Mouse (Mus musculus): ENCODE results near the gene Slc9a6. TPM values are rescaled to one million over a fixed set of nuclear protein-coding genes. Genes with fewer than 3 reads are reported as not detected.

Slc9a6 gene
- 15.4 and 18.2 TPM in 2 replicates for polyA plus RNA-seq (2012; ENCODE audit: insufficient read depth, insufficient read length, missing spikeins)

DNA sequence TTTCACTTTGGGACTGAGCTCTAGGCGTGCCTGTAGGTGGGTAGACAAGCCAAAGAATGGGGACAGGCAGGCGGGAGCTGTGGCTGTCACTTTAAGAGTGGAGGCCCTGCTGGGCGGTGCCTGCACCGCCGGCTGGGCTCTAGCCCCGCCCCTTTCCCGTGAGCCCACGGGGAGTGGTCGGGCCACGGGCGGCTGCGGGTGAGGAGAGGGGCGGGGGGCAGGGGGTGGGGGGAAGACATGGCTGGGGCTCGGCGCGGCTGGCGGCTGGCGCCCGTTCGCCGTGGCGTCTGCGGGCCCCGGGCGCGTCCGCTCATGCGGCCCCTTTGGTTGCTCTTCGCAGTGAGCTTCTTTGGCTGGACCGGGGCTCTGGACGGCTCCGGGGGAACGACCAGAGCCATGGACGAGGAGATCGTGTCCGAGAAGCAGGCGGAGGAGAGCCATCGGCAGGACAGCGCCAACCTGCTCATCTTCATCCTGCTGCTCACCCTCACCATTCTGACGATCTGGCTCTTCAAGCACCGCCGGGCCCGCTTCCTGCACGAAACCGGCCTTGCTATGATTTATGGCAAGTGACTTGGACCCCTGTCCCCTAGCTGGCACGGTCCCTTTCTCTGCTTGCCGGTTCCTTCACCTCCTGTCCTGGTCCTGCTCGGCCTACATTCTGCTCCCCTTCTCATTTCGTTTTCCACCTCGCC is at the start of gene Slc9a6:
Slc9a6 (plus strand) TSS at position 135 of the 695 bp plus-strand sequence.
- Histone ChIP-seq H3K27ac (replicated peaks; ENCODE audit: low read depth, low read length) (peak within 1 kb of the TSS; percentile 66), H3K4me1 (ENCODE audit: control insufficient read depth, insufficient read depth, insufficient read length, low read length) (peaks cover 2% of the 10 kb centered on the region; the same call in 1 of the 2 replicates), H3K4me3 (ENCODE audit: insufficient read depth, low read depth, low read length) (peak within 1 kb of the TSS; percentile 93)

DNA sequence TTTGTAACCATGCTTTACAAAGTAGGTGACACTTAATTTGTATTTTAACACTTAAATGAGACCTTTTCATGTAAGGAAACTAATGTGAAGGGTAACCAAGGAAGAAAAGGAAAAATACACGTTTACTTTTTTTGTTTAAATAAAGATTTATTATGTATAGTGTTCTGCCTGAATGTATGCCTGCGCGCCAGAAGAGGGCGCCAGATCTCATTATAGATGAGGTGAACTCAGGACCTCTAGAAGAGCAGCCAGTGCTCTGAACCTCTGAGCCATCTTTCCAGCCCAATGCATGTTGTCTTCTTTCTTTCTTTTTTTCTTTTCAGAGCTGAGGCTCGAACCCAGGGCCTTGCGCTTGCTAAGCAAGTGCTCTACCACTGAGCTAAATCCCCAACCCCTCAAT is 37.1 kb upstream of the Slc9a6 start:
- H3K4me3 ChIP-seq (ENCODE audit: insufficient read depth, low read depth, low read length), result no peak overlapping the region
- no peaks in the 10 kb centered on the region for H3K4me1 ChIP-seq (ENCODE audit: control insufficient read depth, insufficient read depth, insufficient read length, low read length)
- no peak overlapping the region for H3K27ac ChIP-seq (replicated peaks; ENCODE audit: low read depth, low read length)

DNA sequence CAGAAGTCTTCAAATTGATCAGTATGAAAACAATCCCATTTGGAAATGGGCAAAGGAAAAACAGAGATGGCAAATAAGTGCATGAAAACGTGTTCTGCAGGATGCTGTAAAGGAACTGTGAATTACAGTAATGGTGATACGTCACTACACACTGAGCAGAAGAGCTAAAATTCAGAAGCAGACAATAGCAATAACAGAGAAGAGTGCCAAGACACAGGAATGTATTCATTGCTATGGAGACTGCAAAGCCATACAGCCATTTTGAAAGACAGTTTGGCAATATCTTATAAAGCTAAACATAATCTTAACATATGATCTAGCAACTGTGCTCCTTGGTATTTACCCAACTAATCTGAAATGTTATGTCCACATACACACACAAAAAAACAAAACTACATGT is 31.4 kb upstream of the Slc9a6 start:
- Histone ChIP-seq H3K4me3 (ENCODE audit: insufficient read depth, low read depth, low read length) (no peak overlapping the region), H3K27ac (replicated peaks; ENCODE audit: low read depth, low read length) (no peak overlapping the region), H3K4me1 (ENCODE audit: control insufficient read depth, insufficient read depth, insufficient read length, low read length) (no peaks in the 10 kb centered on the region)

DNA sequence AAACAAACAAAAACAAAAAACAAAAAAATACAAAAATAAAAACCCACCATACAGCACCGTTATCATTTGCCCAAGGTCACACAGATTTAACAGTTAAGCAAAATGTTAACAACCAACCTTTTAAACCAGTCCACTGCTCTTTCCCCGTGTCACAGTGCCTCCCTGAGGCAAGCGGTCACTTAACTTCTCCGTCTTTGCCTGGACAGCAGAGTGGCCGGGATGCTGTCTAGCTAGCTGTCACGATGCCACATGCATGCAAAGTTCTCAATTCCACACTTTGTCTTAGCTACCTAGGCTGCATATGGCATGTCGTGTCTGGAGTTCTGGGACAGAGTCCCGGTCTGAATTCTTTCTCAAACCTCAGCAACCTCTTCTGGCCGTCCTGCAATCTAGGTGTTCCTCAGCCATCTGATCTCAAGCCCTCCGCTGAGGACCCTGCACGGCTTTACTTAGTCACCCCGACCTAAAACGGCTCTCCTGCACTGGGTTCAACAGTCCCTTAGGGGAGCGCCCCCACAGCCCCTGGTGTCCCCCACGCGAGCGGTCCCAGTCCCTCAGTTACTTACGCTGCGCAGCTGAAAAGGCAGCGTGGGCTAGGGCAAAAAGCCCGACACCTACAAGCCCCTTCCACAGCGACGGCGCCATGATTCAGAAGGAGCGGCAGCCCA is 12.2 kb upstream of the Slc9a6 start:
- no peaks in the 10 kb centered on the region for H3K4me1 ChIP-seq (ENCODE audit: control insufficient read depth, insufficient read depth, insufficient read length, low read length)
- H3K27ac ChIP-seq (replicated peaks; ENCODE audit: low read depth, low read length), result peak overlapping the region; percentile 71
- peak overlapping the region; percentile 94 for H3K4me3 ChIP-seq (ENCODE audit: insufficient read depth, low read depth, low read length)

DNA sequence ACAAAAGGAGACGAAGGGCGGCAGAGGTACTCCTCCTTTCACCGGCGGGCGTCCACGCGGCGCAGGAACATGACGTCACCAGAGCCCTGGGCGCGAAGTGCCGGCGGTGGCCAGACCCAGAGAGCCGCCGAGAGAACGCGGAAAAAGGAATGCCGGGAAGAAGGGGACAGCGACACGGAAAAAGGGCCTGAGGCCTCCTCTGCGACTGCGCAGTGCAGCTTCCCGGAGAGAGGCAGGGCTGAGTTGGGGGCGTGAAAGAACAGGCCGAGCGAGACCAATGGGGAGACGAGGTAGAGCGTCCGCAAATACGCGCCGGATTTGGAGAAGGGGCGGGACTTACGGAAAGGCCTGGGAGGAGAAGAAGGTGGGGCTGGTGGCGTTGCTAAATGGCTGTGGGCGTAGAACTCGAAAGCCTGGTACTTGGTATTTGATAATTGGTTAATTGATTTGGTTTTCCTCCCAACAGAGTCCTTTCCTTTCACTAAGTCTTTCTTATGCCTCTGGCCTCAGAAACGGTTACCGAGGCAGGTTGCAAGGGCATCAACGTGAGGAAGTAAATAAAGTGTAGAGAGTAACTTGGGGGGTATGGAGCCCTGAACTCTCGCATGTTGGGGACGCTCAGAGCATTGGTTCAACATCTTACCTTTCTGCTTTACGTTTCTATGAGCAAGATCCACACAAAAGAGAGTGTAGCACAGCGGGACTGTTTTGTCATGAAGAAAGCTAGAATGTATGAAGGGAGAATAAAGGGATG is 11.5 kb upstream of the Slc9a6 start, which contains the start of gene Mmgt1:
Mmgt1 (minus strand) TSS at position 183 of the 754 bp plus-strand sequence.
- H3K27ac ChIP-seq (replicated peaks; ENCODE audit: low read depth, low read length), result peak within 1 kb of the TSS; percentile 71

DNA sequence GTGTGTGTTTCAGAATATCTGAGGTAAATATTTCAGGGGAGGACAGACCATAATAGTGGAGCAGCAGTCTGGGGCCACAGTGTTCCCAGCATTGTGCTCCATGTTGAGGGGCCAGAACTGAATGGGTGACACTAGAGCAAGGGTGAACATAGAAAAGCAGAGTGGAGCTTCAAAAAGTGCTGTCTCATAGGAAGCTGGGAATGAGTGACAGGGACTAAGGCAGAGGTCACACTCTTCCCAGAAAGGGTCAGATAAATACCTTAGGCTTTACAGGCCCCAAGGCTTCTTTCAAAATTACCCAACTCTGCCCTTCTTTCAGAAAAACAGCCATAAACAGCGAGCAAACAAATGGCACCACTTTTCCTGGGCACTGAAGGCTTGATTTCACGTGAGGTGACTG is 3.0 kb upstream of the Slc9a6 start:
- no peak overlapping the region for H3K4me3 ChIP-seq (ENCODE audit: insufficient read depth, low read depth, low read length)
- 0 out of 2 replicates have a peak overlapping the region, but pooled peaks have one; percentile 13 for H3K27ac ChIP-seq (replicated peaks; ENCODE audit: low read depth, low read length)
- peaks cover 2% of the 10 kb centered on the region; the same call in 1 of the 2 replicates for H3K4me1 ChIP-seq (ENCODE audit: control insufficient read depth, insufficient read depth, insufficient read length, low read length)

More for the DNA sequence above, 11.5 kb upstream of the Slc9a6 start, which contains the start of gene Mmgt1:
- peak within 1 kb of the TSS; percentile 94 for H3K4me3 ChIP-seq (ENCODE audit: insufficient read depth, low read depth, low read length)
- no peaks in the 10 kb centered on the region for H3K4me1 ChIP-seq (ENCODE audit: control insufficient read depth, insufficient read depth, insufficient read length, low read length)

DNA sequence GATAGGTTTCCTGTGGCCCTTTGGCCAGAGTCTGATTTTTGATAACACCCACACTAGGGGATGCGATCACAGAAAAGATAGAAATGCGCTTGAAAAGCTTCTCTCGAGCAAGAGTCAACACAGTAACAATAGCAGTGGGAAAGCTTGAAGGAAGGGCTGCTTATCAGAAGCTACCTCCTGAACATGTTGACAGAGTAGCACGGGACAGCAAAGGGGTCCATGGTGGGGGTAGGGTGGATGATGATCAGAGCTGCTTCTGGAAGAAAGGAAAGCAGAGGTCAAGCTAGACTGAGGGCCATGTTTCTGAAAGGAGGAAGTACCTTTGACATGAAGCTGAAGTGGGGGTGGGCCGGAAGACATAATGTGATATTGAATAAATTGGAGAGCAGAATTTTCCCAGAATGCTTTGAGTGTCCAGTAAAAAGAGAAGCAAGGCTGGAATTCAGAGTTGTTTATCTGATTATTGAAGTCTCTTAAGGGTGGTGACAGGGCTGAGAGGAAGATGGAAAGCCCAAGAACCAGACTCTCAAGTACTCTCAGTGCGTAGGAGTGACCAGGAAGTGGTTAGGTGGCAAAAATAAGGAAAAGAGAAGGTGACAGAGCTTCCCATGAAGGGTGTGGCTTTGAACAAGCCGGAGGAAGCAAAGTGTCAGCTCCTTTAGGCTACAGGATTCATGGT is 2.4 kb upstream of the Slc9a6 start:
- H3K4me1 ChIP-seq (ENCODE audit: control insufficient read depth, insufficient read depth, insufficient read length, low read length), result peaks cover 2% of the 10 kb centered on the region; the same call in 1 of the 2 replicates
- H3K4me3 ChIP-seq (ENCODE audit: insufficient read depth, low read depth, low read length), result no peak overlapping the region
- H3K27ac ChIP-seq (replicated peaks; ENCODE audit: low read depth, low read length), result no peak overlapping the region

DNA sequence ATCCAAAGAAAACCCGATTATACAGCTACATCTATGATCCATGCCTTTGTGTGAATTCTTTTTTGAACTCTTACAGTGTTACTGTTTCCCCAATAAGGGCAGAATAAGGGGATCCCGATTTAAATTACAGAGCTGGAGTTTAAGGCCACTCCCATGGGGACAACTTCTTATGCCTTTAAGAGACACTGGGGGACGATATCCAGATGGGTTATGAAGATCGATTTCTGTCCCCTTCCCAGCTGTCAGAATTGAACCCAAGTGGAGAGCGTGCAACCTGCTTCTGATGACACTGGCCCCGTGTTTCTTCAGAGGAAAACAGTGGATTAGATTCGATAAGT is 303 bp upstream of the Slc9a6 start:
- Histone ChIP-seq H3K4me1 (ENCODE audit: control insufficient read depth, insufficient read depth, insufficient read length, low read length) (peaks cover 2% of the 10 kb centered on the region; the same call in 1 of the 2 replicates), H3K4me3 (ENCODE audit: insufficient read depth, low read depth, low read length) (peak overlapping the region; percentile 70), H3K27ac (replicated peaks; ENCODE audit: low read depth, low read length) (peak overlapping the region; percentile 66)

DNA sequence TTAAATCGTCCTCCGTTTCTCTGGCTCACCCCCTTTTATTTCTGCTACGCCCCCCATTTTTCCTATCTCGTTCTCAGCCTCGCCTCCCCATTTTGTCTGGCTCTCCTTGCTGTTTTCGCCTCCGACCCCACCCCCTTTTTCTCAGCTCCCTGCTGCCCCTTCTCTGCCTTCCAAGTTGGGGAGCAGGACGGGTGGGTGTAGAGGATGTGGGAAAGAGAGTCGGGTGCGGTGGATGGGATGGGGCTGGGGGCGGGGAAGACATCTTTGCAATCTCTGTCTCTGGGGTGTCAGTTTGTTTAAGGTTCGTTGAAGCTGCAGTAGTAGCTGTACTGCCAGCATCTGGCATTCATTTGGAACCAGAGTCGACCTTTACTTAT is 749 bp downstream of the Slc9a6 start:
- Histone ChIP-seq H3K27ac (replicated peaks; ENCODE audit: low read depth, low read length) (no peak overlapping the region), H3K4me3 (ENCODE audit: insufficient read depth, low read depth, low read length) (peak overlapping the region; percentile 93), H3K4me1 (ENCODE audit: control insufficient read depth, insufficient read depth, insufficient read length, low read length) (peaks cover 2% of the 10 kb centered on the region; the same call in 1 of the 2 replicates)

DNA sequence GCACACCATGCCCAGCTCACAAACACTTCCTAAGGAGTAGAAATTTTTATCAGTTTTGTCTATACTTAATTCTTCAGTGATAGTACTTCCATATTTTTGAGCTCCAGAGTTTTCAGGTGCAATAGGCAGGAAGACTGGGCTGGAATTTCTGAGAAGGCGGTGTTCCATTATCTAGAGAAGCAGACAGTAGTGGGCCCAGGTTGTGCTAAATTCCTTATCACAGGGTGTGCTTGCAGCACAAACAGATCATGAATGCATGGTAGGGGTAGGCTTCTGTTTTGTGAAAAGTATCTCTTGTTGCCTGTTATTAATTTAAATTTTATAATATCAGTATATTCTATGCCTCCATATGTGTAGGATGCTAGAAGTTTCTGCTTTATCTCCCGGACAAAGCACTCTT is 5.7 kb downstream of the Slc9a6 start:
- Histone ChIP-seq H3K4me1 (ENCODE audit: control insufficient read depth, insufficient read depth, insufficient read length, low read length) (peaks cover 2% of the 10 kb centered on the region; the same call in 1 of the 2 replicates), H3K27ac (replicated peaks; ENCODE audit: low read depth, low read length) (no peak overlapping the region), H3K4me3 (ENCODE audit: insufficient read depth, low read depth, low read length) (no peak overlapping the region)

DNA sequence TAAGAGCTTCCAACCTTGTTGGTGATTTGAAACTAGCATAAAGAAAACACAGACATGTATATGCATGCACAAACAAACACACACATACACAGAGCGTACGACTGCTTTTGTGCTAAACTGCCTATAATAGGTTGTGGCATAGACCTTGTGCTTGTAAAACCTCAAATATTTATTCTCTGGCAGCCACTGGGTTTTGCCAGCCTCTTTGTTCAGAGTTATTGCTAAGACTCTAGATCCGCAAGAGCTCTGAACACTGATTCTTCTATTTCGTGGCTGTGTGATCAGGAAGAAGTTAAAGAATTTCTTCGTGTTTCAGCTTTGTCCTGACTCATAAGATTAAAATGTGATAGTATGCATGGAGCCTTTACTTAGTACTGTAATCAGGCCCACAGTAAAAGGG is 26.6 kb downstream of the Slc9a6 start:
- Histone ChIP-seq H3K27ac (replicated peaks; ENCODE audit: low read depth, low read length) (no peak overlapping the region), H3K4me1 (ENCODE audit: control insufficient read depth, insufficient read depth, insufficient read length, low read length) (no peaks in the 10 kb centered on the region), H3K4me3 (ENCODE audit: insufficient read depth, low read depth, low read length) (no peak overlapping the region)

DNA sequence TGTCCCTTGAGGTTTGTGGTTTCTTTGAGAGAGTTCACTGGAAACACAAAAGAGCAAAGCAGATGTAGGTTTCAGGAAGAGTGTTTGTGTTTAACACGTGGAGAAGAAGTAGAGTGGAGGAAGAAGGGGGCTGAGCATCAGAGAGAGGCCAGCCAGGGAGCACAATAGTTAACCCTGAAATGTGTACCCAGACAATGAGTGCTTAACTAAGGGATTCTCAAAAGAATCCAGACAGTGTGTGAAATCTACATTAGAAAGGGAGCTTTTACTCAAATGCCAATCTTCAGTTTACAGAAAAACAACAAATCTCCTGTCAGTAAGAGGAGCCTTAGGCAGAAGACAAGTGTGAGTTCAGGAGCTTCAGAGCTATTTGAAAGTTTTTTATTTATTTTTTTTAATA is 30.5 kb downstream of the Slc9a6 start:
- H3K27ac ChIP-seq (replicated peaks; ENCODE audit: low read depth, low read length), result no peak overlapping the region
- no peaks in the 10 kb centered on the region for H3K4me1 ChIP-seq (ENCODE audit: control insufficient read depth, insufficient read depth, insufficient read length, low read length)
- H3K4me3 ChIP-seq (ENCODE audit: insufficient read depth, low read depth, low read length), result no peak overlapping the region

DNA sequence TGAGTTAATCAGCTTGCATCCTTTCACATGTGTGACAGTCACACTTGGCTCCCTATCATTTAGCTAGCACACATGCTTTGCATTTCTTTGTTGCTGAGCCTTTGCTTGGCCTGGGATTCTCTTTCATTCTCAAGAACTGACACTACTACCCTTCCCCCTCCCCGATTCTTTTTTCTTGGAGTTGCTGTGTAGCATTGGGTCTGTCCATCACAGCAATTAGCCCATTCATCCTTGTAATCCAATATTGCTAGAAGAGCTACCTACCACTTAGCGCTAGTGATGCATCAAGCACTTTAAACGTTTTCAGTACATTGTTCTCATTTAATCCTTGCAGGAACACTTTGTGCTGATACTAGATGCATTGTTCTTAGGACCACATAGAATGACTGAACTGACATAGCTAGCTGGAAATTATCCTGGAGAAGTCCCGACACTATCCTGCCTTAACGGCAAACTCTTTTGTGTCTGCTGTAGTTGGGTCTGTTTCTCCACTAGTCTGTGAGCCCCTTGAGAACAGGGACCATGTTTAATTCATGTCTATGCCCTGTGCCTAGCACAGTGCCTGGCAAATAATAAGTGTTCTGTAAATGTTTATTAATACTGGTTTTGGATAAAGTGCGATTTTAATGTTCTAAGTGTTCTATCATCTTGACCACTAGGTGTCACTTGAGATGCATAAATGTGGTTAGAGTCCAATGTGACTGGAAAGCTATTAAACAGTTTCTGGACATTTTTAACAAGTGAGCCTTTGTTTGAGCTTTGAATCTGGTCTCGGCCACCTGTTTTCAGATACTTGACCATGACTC is 40.2 kb downstream of the Slc9a6 start:
- Histone ChIP-seq H3K4me3 (ENCODE audit: insufficient read depth, low read depth, low read length) (no peak overlapping the region), H3K4me1 (ENCODE audit: control insufficient read depth, insufficient read depth, insufficient read length, low read length) (no peaks in the 10 kb centered on the region; the same call in 1 of the 2 replicates), H3K27ac (replicated peaks; ENCODE audit: low read depth, low read length) (no peak overlapping the region)

DNA sequence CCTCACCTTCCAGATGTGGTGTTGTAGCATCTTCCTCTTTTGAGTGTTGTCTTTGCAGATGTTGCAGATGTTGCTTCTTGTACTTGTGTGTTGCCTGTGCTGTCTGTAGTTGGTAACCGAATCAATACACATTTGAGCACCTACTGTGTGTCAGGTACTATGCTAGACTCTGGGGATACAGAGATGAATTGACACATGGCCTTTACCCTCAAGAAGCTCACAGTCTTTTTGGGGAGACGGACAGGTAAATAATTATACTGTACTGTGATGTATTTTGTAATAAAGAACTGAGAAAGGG is 40.7 kb downstream of the Slc9a6 start:
- Histone ChIP-seq H3K27ac (replicated peaks; ENCODE audit: low read depth, low read length) (no peak overlapping the region; the same call in 1 of the 2 replicates), H3K4me3 (ENCODE audit: insufficient read depth, low read depth, low read length) (no peak overlapping the region), H3K4me1 (ENCODE audit: control insufficient read depth, insufficient read depth, insufficient read length, low read length) (no peaks in the 10 kb centered on the region; the same call in 1 of the 2 replicates)

Measured in brown adipose tissue, adult 24 weeks (tissue).